In genomic region chr11:101155728-101156371, GRCm38 (mm10) we compare ENCODE assay signal across 8 mouse cellular contexts. TPM values are rescaled to one million over a fixed set of nuclear protein-coding genes. Genes with fewer than 3 reads are reported as not detected.
A peak's percentile ranks its signal among the peaks of the same experiment; 100 is the strongest.
DNase-seq lines count a peak whose midpoint lies in the region; ATAC-seq lines count a peak whose summit lies in the region.

Tubg2 (plus strand) TSS chr11:101155907.

- H3K4me2 ChIP-seq in forebrain, embryonic 14.5 days (ENCODE audit: low read length) = peak within 1 kb of the TSS; percentile 71
- H3K4me2 ChIP-seq in hindbrain, embryonic 12.5 days (replicated peaks) = peak within 1 kb of the TSS; percentile 64

- ATAC-seq in forebrain, embryonic 14.5 days = peak; percentile 87
- ATAC-seq in hindbrain, embryonic 12.5 days (ENCODE audit: low FRiP score) = peak; percentile 88

- H3K4me3 ChIP-seq in brown adipose tissue, adult 24 weeks (ENCODE audit: insufficient read depth, low read depth, low read length) = peak within 1 kb of the TSS; percentile 59
- peak within 1 kb of the TSS; percentile 37 for H3K4me3 ChIP-seq in forebrain, embryonic 14.5 days (ENCODE audit: low read depth, low read length)
- peak within 1 kb of the TSS; percentile 42 for H3K4me3 ChIP-seq in hindbrain, embryonic 12.5 days

- DNase-seq in Muller cell, postnatal 12 days (ENCODE audit: inconsistent ontology term) = peak; percentile 67
- DNase-seq in forebrain, embryonic 14.5 days (ENCODE audit: low spot score) = peak; percentile 88
- DNase-seq in left cerebral cortex, adult 18-20 months (ENCODE audit: low spot score in 2 of 2) = peak; percentile 82 to 87
- DNase-seq in lung, postnatal 25 days (ENCODE audit: low spot score) = peak; percentile 35
- peak; percentile 70 for DNase-seq in right cerebral cortex, postnatal 4 days
- DNase-seq in adipocyte (ENCODE audit: low spot score) = no peak

- H3K36me3 ChIP-seq in forebrain, embryonic 14.5 days (ENCODE audit: control insufficient read depth, insufficient read depth, low read length) = no peaks in the 10 kb centered on the region
- H3K36me3 ChIP-seq in hindbrain, embryonic 12.5 days = no peaks in the 10 kb centered on the region

- 2% methylated on average over 36 of the region's 36 CpGs for WGBS in forebrain, embryonic 14.5 days
- 3% methylated on average over 36 of the region's 36 CpGs for WGBS in hindbrain, embryonic 12.5 days

- peak within 1 kb of the TSS; percentile 75 for H3K9ac ChIP-seq in forebrain, embryonic 14.5 days (ENCODE audit: low read length)
- peak within 1 kb of the TSS; percentile 67 for H3K9ac ChIP-seq in hindbrain, embryonic 12.5 days

- H3K27ac ChIP-seq in brown adipose tissue, adult 24 weeks (replicated peaks; ENCODE audit: low read depth, low read length) = no peak within 1 kb of the TSS
- peak within 1 kb of the TSS; percentile 80 for H3K27ac ChIP-seq in forebrain, embryonic 14.5 days (ENCODE audit: low read depth, low read length)
- peak within 1 kb of the TSS; percentile 88 for H3K27ac ChIP-seq in hindbrain, embryonic 12.5 days

- peaks cover 4% of the 10 kb centered on the region; the same call in 1 of the 2 replicates for H3K4me1 ChIP-seq in brown adipose tissue, adult 24 weeks (ENCODE audit: control insufficient read depth, insufficient read depth, insufficient read length, low read length)
- H3K4me1 ChIP-seq in forebrain, embryonic 14.5 days (ENCODE audit: control insufficient read depth, insufficient read depth, low read length) = no peaks in the 10 kb centered on the region; the same call in 1 of the 2 replicates
- H3K4me1 ChIP-seq in hindbrain, embryonic 12.5 days = peaks cover 9% of the 10 kb centered on the region

- no peaks in the 10 kb centered on the region for H3K9me3 ChIP-seq in forebrain, embryonic 14.5 days (replicated peaks; ENCODE audit: control insufficient read depth, low read length)
- no peaks in the 10 kb centered on the region for H3K9me3 ChIP-seq in hindbrain, embryonic 12.5 days (replicated peaks)

- H3K27me3 ChIP-seq in forebrain, embryonic 14.5 days (replicated peaks; ENCODE audit: control insufficient read depth, insufficient read depth, low read length) = no peaks in the 10 kb centered on the region
- peaks cover 28% of the 10 kb centered on the region for H3K27me3 ChIP-seq in hindbrain, embryonic 12.5 days

RNA-seq across cellular contexts. Expression of gene Tubg2, which starts in this region (rescaled TPM):
- polyA plus RNA-seq in brown adipose tissue, adult 24 weeks (2012; ENCODE audit: insufficient read depth, insufficient read length, missing spikeins) = 1.1 and 1.9 TPM in 2 replicates
- 27.4 and 31.9 TPM in 2 replicates for polyA plus RNA-seq in forebrain, embryonic 14.5 days (2014; fragmentation: Nextera tagmentation; extraction: Ambion mirVana)
- polyA plus RNA-seq in hindbrain, embryonic 12.5 days (2016; fragmentation: Nextera tagmentation; extraction: Ambion mirVana) = 10.4 and 12.9 TPM in 2 replicates
- 10 to 100 TPM; 48.6 to 54.5 TPM for total RNA-seq in left cerebral cortex, adult 18-20 months (2021)
